Mouse (Mus musculus): ENCODE results near the gene Calr. TPM values are rescaled to one million over a fixed set of nuclear protein-coding genes. Genes with fewer than 3 reads are reported as not detected.

The Calr gene
- polyA plus RNA-seq, 1 experiment = 475 TPM

GRCm38 (mm10) chr8:84794486-84794885 lies 52.2 kb downstream of the Calr start:
- Histone ChIP-seq H3K4me1 (ENCODE audit: control insufficient read depth, insufficient read depth, low read length) (no peaks in the 10 kb centered on the region), H3K4me3 (replicated peaks; ENCODE audit: control insufficient read depth, low read depth, low read length) (no peak overlapping the region), H3K27ac (ENCODE audit: control insufficient read depth, insufficient read depth, low read depth, low read length, poor library complexity) (no peak overlapping the region)
- TF ChIP-seq POLR2A (IDR thresholded peaks at IDR 0.05; ENCODE audit: borderline replicate concordance, control insufficient read depth, low read depth, low read length) (no peak), CTCF (IDR thresholded peaks at IDR 0.05; ENCODE audit: control insufficient read depth, insufficient read depth, low read length) (no peak)
- 89% methylated on average over 7 of the region's 7 CpGs for WGBS

GRCm38 (mm10) chr8:84793791-84794485 lies 52.8 kb downstream of the Calr start:
- Histone ChIP-seq H3K4me3 (replicated peaks; ENCODE audit: control insufficient read depth, low read depth, low read length) (no peak overlapping the region), H3K4me1 (ENCODE audit: control insufficient read depth, insufficient read depth, low read length) (no peaks in the 10 kb centered on the region), H3K27ac (ENCODE audit: control insufficient read depth, insufficient read depth, low read depth, low read length, poor library complexity) (no peak overlapping the region)
- TF ChIP-seq POLR2A (IDR thresholded peaks at IDR 0.05; ENCODE audit: borderline replicate concordance, control insufficient read depth, low read depth, low read length) = no peak
- no peak for TF ChIP-seq CTCF (IDR thresholded peaks at IDR 0.05; ENCODE audit: control insufficient read depth, insufficient read depth, low read length)
- 74% methylated on average over 13 of the region's 13 CpGs for WGBS

GRCm38 (mm10) chr8:84793134-84793533 lies 53.6 kb downstream of the Calr start:
- H3K4me1 ChIP-seq (ENCODE audit: control insufficient read depth, insufficient read depth, low read length) = no peaks in the 10 kb centered on the region
- H3K27ac ChIP-seq (ENCODE audit: control insufficient read depth, insufficient read depth, low read depth, low read length, poor library complexity) = no peak overlapping the region
- WGBS = 74% methylated on average over 9 of the region's 9 CpGs
- no peak overlapping the region for H3K4me3 ChIP-seq (replicated peaks; ENCODE audit: control insufficient read depth, low read depth, low read length)
- no peak for TF ChIP-seq POLR2A (IDR thresholded peaks at IDR 0.05; ENCODE audit: borderline replicate concordance, control insufficient read depth, low read depth, low read length)
- no peak for TF ChIP-seq CTCF (IDR thresholded peaks at IDR 0.05; ENCODE audit: control insufficient read depth, insufficient read depth, low read length)

GRCm38 (mm10) chr8:84792429-84792947 lies 54.2 kb downstream of the Calr start:
- H3K4me3 ChIP-seq (replicated peaks; ENCODE audit: control insufficient read depth, low read depth, low read length) = no peak overlapping the region
- 85% methylated on average over 12 of the region's 12 CpGs for WGBS
- no peak for TF ChIP-seq POLR2A (IDR thresholded peaks at IDR 0.05; ENCODE audit: borderline replicate concordance, control insufficient read depth, low read depth, low read length)
- TF ChIP-seq CTCF (IDR thresholded peaks at IDR 0.05; ENCODE audit: control insufficient read depth, insufficient read depth, low read length) = no peak
- no peak overlapping the region for H3K27ac ChIP-seq (ENCODE audit: control insufficient read depth, insufficient read depth, low read depth, low read length, poor library complexity)
- no peaks in the 10 kb centered on the region for H3K4me1 ChIP-seq (ENCODE audit: control insufficient read depth, insufficient read depth, low read length)

Other genes with a start within 250 kb of the Calr start
- gene Ier2, start 184.1 kb downstream of the Calr start, polyA plus RNA-seq (2011; ENCODE audit: insufficient read depth, insufficient read length, low replicate concordance, missing spikeins) = 13.2 and 49.9 TPM in 2 replicates
- 78.9 and 134 TPM in 2 replicates for gene Trmt1, start 160.6 kb downstream of the Calr start, polyA plus RNA-seq (2011; ENCODE audit: insufficient read depth, insufficient read length, low replicate concordance, missing spikeins)
- gene Nacc1, start 159.1 kb downstream of the Calr start, polyA plus RNA-seq (2011; ENCODE audit: insufficient read depth, insufficient read length, low replicate concordance, missing spikeins) = 14.6 and 26.2 TPM in 2 replicates
- gene Lyl1, start 145.5 kb downstream of the Calr start, polyA plus RNA-seq (2011; ENCODE audit: insufficient read depth, insufficient read length, low replicate concordance, missing spikeins) = 59.2 and 125 TPM in 2 replicates
- gene G430095P16Rik, start 123.9 kb downstream of the Calr start, polyA plus RNA-seq (2011; ENCODE audit: insufficient read depth, insufficient read length, low replicate concordance, missing spikeins) = 12.0 and 27.2 TPM in 2 replicates
- 20.6 and 23.7 TPM in 2 replicates for gene Nfix, start 46.6 kb downstream of the Calr start, polyA plus RNA-seq (2011; ENCODE audit: insufficient read depth, insufficient read length, low replicate concordance, missing spikeins)
- 2.2 and 3.3 TPM in 2 replicates for gene Dand5, start 24.1 kb downstream of the Calr start, polyA plus RNA-seq (2011; ENCODE audit: insufficient read depth, insufficient read length, low replicate concordance, missing spikeins)
- gene Gadd45gip1, start 15.4 kb downstream of the Calr start, polyA plus RNA-seq (2011; ENCODE audit: insufficient read depth, insufficient read length, low replicate concordance, missing spikeins) = 9.2 and 20.5 TPM in 2 replicates
- gene Rad23a, start 6.3 kb downstream of the Calr start, polyA plus RNA-seq (2011; ENCODE audit: insufficient read depth, insufficient read length, low replicate concordance, missing spikeins) = 169 and 222 TPM in 2 replicates
- gene Farsa, start 10.1 kb upstream of the Calr start, polyA plus RNA-seq (2011; ENCODE audit: insufficient read depth, insufficient read length, low replicate concordance, missing spikeins) = 36.6 and 59.1 TPM in 2 replicates
- gene Syce2, start 25.2 kb upstream of the Calr start, polyA plus RNA-seq (2011; ENCODE audit: insufficient read depth, insufficient read length, low replicate concordance, missing spikeins) = 32.6 and 36.7 TPM in 2 replicates
- 19.1 and 33.0 TPM in 2 replicates for gene Gcdh, start 47.0 kb upstream of the Calr start, polyA plus RNA-seq (2011; ENCODE audit: insufficient read depth, insufficient read length, low replicate concordance, missing spikeins)
- gene Klf1, start 55.0 kb upstream of the Calr start, polyA plus RNA-seq (2011; ENCODE audit: insufficient read depth, insufficient read length, low replicate concordance, missing spikeins) = 142 and 168 TPM in 2 replicates
- 35.0 and 54.0 TPM in 2 replicates for gene Dnase2a, start 61.6 kb upstream of the Calr start, polyA plus RNA-seq (2011; ENCODE audit: insufficient read depth, insufficient read length, low replicate concordance, missing spikeins)
- gene Mast1, start 90.4 kb upstream of the Calr start, polyA plus RNA-seq (2011; ENCODE audit: insufficient read depth, insufficient read length, low replicate concordance, missing spikeins) = not detected in 2 replicates
- gene Rtbdn, start 100.1 kb upstream of the Calr start, polyA plus RNA-seq (2011; ENCODE audit: insufficient read depth, insufficient read length, low replicate concordance, missing spikeins) = not detected in 2 replicates
- gene Gm49661, start 122.5 kb upstream of the Calr start, polyA plus RNA-seq (2011; ENCODE audit: insufficient read depth, insufficient read length, low replicate concordance, missing spikeins) = not detected in 2 replicates
- gene Prdx2, start 122.7 kb upstream of the Calr start, polyA plus RNA-seq (2011; ENCODE audit: insufficient read depth, insufficient read length, low replicate concordance, missing spikeins) = 1,113 and 1,804 TPM in 2 replicates
- gene Rnaseh2a, start 122.8 kb upstream of the Calr start, polyA plus RNA-seq (2011; ENCODE audit: insufficient read depth, insufficient read length, low replicate concordance, missing spikeins) = 40.8 and 54.9 TPM in 2 replicates
- 11.1 and 18.4 TPM in 2 replicates for gene Junb, start 131.8 kb upstream of the Calr start, polyA plus RNA-seq (2011; ENCODE audit: insufficient read depth, insufficient read length, low replicate concordance, missing spikeins)
- 3.5 and 7.3 TPM in 2 replicates for gene Hook2, start 143.7 kb upstream of the Calr start, polyA plus RNA-seq (2011; ENCODE audit: insufficient read depth, insufficient read length, low replicate concordance, missing spikeins)
- not detected in 2 replicates for gene Best2, start 167.6 kb upstream of the Calr start, polyA plus RNA-seq (2011; ENCODE audit: insufficient read depth, insufficient read length, low replicate concordance, missing spikeins)
- gene Asna1, start 178.3 kb upstream of the Calr start, polyA plus RNA-seq (2011; ENCODE audit: insufficient read depth, insufficient read length, low replicate concordance, missing spikeins) = 20.7 and 46.6 TPM in 2 replicates
- 240 and 300 TPM in 2 replicates for gene Trir, start 179.9 kb upstream of the Calr start, polyA plus RNA-seq (2011; ENCODE audit: insufficient read depth, insufficient read length, low replicate concordance, missing spikeins)
- gene Tnpo2, start 190.0 kb upstream of the Calr start, polyA plus RNA-seq (2011; ENCODE audit: insufficient read depth, insufficient read length, low replicate concordance, missing spikeins) = 35.5 and 49.9 TPM in 2 replicates
- 4.1 and 14.3 TPM in 2 replicates for gene Fbxw9, start 213.1 kb upstream of the Calr start, polyA plus RNA-seq (2011; ENCODE audit: insufficient read depth, insufficient read length, low replicate concordance, missing spikeins)
- gene Gm5741, start 221.0 kb upstream of the Calr start, polyA plus RNA-seq (2011; ENCODE audit: insufficient read depth, insufficient read length, low replicate concordance, missing spikeins) = 4.3 TPM in 1 of 2 replicates, not detected in the other
- gene Dhps, start 224.8 kb upstream of the Calr start, polyA plus RNA-seq (2011; ENCODE audit: insufficient read depth, insufficient read length, low replicate concordance, missing spikeins) = 31.0 and 39.6 TPM in 2 replicates
- gene Wdr83os, start 233.8 kb upstream of the Calr start, polyA plus RNA-seq (2011; ENCODE audit: insufficient read depth, insufficient read length, low replicate concordance, missing spikeins) = 26.9 and 42.0 TPM in 2 replicates
- 57.4 and 100 TPM in 2 replicates for gene Wdr83, start 234.4 kb upstream of the Calr start, polyA plus RNA-seq (2011; ENCODE audit: insufficient read depth, insufficient read length, low replicate concordance, missing spikeins)
- gene Man2b1, start 236.3 kb upstream of the Calr start, polyA plus RNA-seq (2011; ENCODE audit: insufficient read depth, insufficient read length, low replicate concordance, missing spikeins) = 19.2 and 64.3 TPM in 2 replicates

Data from bone marrow, adult 2 months (tissue).